Mouse (Mus musculus) testis, adult 2 months (tissue): Measurements from ENCODE around the gene Abcc10. TPM values are rescaled to one million over a fixed set of nuclear protein-coding genes. Genes with fewer than 3 reads are reported as not detected.

Source experiments
- H3K27ac ChIP-seq: fragments of 200-500 bp; 2 replicates; pipeline ENCODE4 v1.5.1; 2012; ENCODE audit warnings: low read depth, low read length; ENCODE audit not compliant: control insufficient read depth, insufficient read depth
- H3K27me3 ChIP-seq: fragments of 200-500 bp; 2 replicates; pipeline ENCODE4 v1.6.1; 2012; ENCODE audit warnings: mild to moderate bottlenecking, low read length, moderate library complexity; ENCODE audit not compliant: control insufficient read depth, insufficient read depth
- H3K36me3 ChIP-seq: fragments of 200-500 bp; 2 replicates; pipeline ENCODE4 v1.6.1; 2012; ENCODE audit warnings: mild to moderate bottlenecking, low read length; ENCODE audit not compliant: control insufficient read depth, insufficient read depth
- H3K4me1 ChIP-seq: fragments of 200-500 bp; 2 replicates; pipeline ENCODE4 v1.6.1; 2012; ENCODE audit warnings: low read length; ENCODE audit not compliant: control insufficient read depth, insufficient read depth
- H3K4me3 ChIP-seq: fragments of 200-500 bp; 2 replicates; pipeline ENCODE4 v1.5.1; 2012; ENCODE audit warnings: low read depth, mild to moderate bottlenecking, low read length, moderate library complexity, mixed read lengths; ENCODE audit not compliant: control insufficient read depth
- CTCF ChIP-seq: fragments of 200-500 bp; IDR thresholded peaks from 2 replicates; pipeline ENCODE4 v1.5.1; 2012; ENCODE audit warnings: low read depth, mild to moderate bottlenecking, inconsistent platforms, low read length, moderate library complexity; ENCODE audit not compliant: control insufficient read depth, insufficient read depth, insufficient replicate concordance
- POLR2A ChIP-seq: fragments of 200-500 bp; IDR thresholded peaks from 2 replicates; pipeline ENCODE4 v1.6.1; 2012; ENCODE audit warnings: low read depth, mild to moderate bottlenecking, inconsistent platforms, low read length, moderate library complexity; ENCODE audit not compliant: control insufficient read depth
- polyA plus RNA-seq: library from polyadenylated mRNA; depleted of rRNA; stranded (reverse); fragments of >200 nt; gene quantifications from 2 replicates; pipeline ENCODE4 v1.2.3, GENCODE M21; 2012

Abcc10 gene
- polyA plus RNA-seq, 1 experiment, result 8.9 TPM

DNA sequence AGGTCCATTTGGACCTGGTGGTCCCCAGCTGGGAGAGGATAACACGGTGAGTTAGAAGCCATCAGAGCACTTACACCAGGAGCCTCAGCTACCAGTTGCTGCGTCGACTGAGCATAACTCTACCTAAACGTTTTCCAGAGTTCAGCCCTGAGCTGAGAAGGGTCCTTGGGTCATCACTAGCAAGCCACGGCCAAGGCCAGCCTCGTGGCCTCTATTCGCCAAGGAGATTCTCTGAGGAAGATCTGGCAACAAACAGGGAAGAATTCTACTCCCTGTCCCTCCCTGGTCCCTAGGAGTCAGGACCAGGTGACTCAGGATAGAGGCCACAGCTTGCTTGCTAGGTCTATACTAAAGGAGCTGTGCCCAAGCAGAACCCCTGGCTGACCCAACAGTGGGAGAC is 60.6 kb downstream of the Abcc10 start:
- H3K4me1 ChIP-seq, result no peaks in the 10 kb centered on the region; the same call in 1 of the 2 replicates

GRCm38 (mm10) chr17:46266986-46267385 is 61.2 kb downstream of the Abcc10 start:
- Histone ChIP-seq H3K36me3 (no peaks in the 10 kb centered on the region), H3K27ac (no peak overlapping the region), H3K4me1 (no peaks in the 10 kb centered on the region; the same call in 1 of the 2 replicates), H3K27me3 (no peaks in the 10 kb centered on the region), H3K4me3 (no peak overlapping the region)
- no peak for TF ChIP-seq CTCF
- no peak for TF ChIP-seq POLR2A

More for the DNA sequence above, 60.6 kb downstream of the Abcc10 start:
- TF ChIP-seq CTCF (no peak), POLR2A (no peak)
- Histone ChIP-seq H3K27ac (no peak overlapping the region), H3K36me3 (no peaks in the 10 kb centered on the region), H3K27me3 (no peaks in the 10 kb centered on the region), H3K4me3 (no peak overlapping the region)

- H3K27me3 ChIP-seq, result no peaks in the 10 kb centered on the region
- H3K4me3 ChIP-seq, result no peak overlapping the region
- no peaks in the 10 kb centered on the region for H3K36me3 ChIP-seq
- H3K27ac ChIP-seq, result no peak overlapping the region
- TF ChIP-seq CTCF, result peak; percentile 58; the same call in 1 of the 2 replicates
- no peak for TF ChIP-seq POLR2A
- H3K4me1 ChIP-seq, result no peaks in the 10 kb centered on the region; the same call in 1 of the 2 replicates
Measured at GRCm38 (mm10) chr17:46265918-46266618, 62.1 kb downstream of the Abcc10 start.

DNA sequence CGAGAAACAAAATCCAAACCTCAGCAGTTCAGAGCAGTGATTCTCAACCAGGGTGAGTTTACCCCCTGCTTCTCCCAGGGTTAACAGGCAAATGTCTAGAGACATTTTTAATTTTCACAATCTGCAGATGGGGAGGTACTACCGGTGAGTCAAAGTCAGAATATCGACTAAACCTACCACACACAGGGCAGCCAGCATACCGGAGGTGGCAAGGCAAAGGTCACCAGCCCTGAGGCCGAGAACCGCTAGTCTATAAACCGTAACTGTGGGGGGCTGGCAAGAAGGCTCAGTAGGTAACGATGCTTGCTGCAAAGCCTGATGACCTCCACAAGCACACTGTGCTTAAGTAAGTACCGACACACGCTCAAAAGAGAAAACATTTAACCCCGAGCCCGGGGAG is 62.6 kb downstream of the Abcc10 start:
- H3K4me1 ChIP-seq, result no peaks in the 10 kb centered on the region; the same call in 1 of the 2 replicates
- no peak overlapping the region for H3K27ac ChIP-seq
- H3K36me3 ChIP-seq, result no peaks in the 10 kb centered on the region
- TF ChIP-seq CTCF (no peak), POLR2A (no peak)
- no peak overlapping the region for H3K4me3 ChIP-seq
- no peaks in the 10 kb centered on the region for H3K27me3 ChIP-seq

GRCm38 (mm10) chr17:46262201-46262694 is 65.9 kb downstream of the Abcc10 start:
- Histone ChIP-seq H3K27ac (no peak overlapping the region), H3K36me3 (no peaks in the 10 kb centered on the region; the same call in 1 of the 2 replicates), H3K4me3 (no peak overlapping the region), H3K27me3 (no peaks in the 10 kb centered on the region), H3K4me1 (no peaks in the 10 kb centered on the region)
- no peak for TF ChIP-seq POLR2A

DNA sequence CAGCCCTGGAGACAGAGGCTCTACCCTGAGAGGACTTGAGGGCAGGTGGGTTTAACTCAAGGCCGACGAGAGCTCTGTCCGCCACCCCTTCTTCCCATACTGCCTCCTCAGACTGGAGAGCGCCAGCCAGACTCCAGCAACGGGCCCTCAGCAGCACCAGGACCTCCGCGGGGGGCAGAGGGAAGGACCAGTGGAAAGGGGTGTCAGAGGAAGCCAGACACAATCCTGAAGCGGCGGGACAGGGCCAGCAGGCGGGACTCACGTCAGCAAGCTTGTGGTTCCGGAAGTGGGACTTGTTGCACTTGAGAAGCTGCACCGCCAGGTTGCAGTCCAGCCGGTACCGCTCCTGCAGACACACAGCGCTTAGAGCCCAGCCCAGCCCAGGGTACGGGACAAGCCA is 68.5 kb downstream of the Abcc10 start:
- H3K4me1 ChIP-seq, result no peaks in the 10 kb centered on the region; the same call in none of the 2 replicates
- no peak overlapping the region for H3K4me3 ChIP-seq
- no peaks in the 10 kb centered on the region for H3K27me3 ChIP-seq
- H3K27ac ChIP-seq, result no peak overlapping the region
- no peak for TF ChIP-seq CTCF
- TF ChIP-seq POLR2A, result no peak
- H3K36me3 ChIP-seq, result no peaks in the 10 kb centered on the region; the same call in none of the 2 replicates

GRCm38 (mm10) chr17:46258279-46259053 is 69.7 kb downstream of the Abcc10 start:
- no peak for TF ChIP-seq POLR2A
- no peak for TF ChIP-seq CTCF
- no peak overlapping the region for H3K27ac ChIP-seq
- no peaks in the 10 kb centered on the region; the same call in none of the 2 replicates for H3K36me3 ChIP-seq
- H3K4me3 ChIP-seq, result no peak overlapping the region
- H3K4me1 ChIP-seq, result no peaks in the 10 kb centered on the region; the same call in none of the 2 replicates
- H3K27me3 ChIP-seq, result no peaks in the 10 kb centered on the region
